Mouse (Mus musculus) kidney, embryonic 14.5 days (tissue): ENCODE results near the gene Zkscan2. TPM values are rescaled to one million over a fixed set of nuclear protein-coding genes. Genes with fewer than 3 reads are reported as not detected.

Experiments
- ATAC-seq: fragments of 200-750 bp; cut with Nextera tagmentation; 2 replicates; pipeline ENCODE4 v1.8.0; 2017; ENCODE audit warnings: moderate number of reproducible peaks, mild to moderate bottlenecking, moderate TSS enrichment, moderate library complexity; ENCODE audit not compliant: low FRiP score, low TSS enrichment
- H3K27ac ChIP-seq: fragments of 300-500 bp; sonication (generic); 2 replicates; pipeline ENCODE4 v1.5.1; 2014; ENCODE audit warnings: low read depth, mild to moderate bottlenecking, low read length, moderate library complexity, mixed read lengths
- H3K27me3 ChIP-seq: fragments of 300-500 bp; sonication (generic); 2 replicates; pipeline ENCODE4 v1.6.1; 2014; ENCODE audit warnings: mild to moderate bottlenecking, low read length; ENCODE audit not compliant: control insufficient read depth, insufficient read depth
- H3K36me3 ChIP-seq: fragments of 300-500 bp; sonication (generic); 2 replicates; pipeline ENCODE4 v1.6.1; 2014; ENCODE audit warnings: low read length, mixed read lengths; ENCODE audit not compliant: control insufficient read depth, insufficient read depth
- H3K4me1 ChIP-seq: fragments of 300-500 bp; sonication (generic); 2 replicates; pipeline ENCODE4 v1.6.1; 2014; ENCODE audit warnings: low read length, mixed read lengths; ENCODE audit not compliant: control insufficient read depth, insufficient read depth
- H3K4me2 ChIP-seq: fragments of 300-500 bp; sonication (generic); replicated peaks from 2 replicates; pipeline ENCODE4 v1.6.1; 2014; ENCODE audit warnings: low read depth, mild to moderate bottlenecking, low read length
- H3K4me3 ChIP-seq: fragments of 300-500 bp; sonication (generic); 2 replicates; pipeline ENCODE4 v1.5.1; 2014; ENCODE audit warnings: mild to moderate bottlenecking, low read length
- H3K9ac ChIP-seq: fragments of 300-500 bp; sonication (generic); 2 replicates; pipeline ENCODE4 v1.6.1; 2014; ENCODE audit warnings: low read depth, mild to moderate bottlenecking, low read length, moderate library complexity
- H3K9me3 ChIP-seq: fragments of 300-500 bp; sonication (generic); 2 replicates; pipeline ENCODE4 v1.6.1; 2016; ENCODE audit warnings: low read length; ENCODE audit not compliant: control insufficient read depth
- WGBS: fragments of 180-500 bp; shearing (Covaris S2); extraction: QIAGEN DNeasy Blood & Tissue Kit; methylation state at CpG from one replicate; pipeline ENCODE4 v1.1.7; 2014; 5-methylcytosine and 5-hydroxymethylcytosine counted together
- polyA plus RNA-seq: library from polyadenylated mRNA; unstranded; fragments of >200 nt; fragmentation: Nextera tagmentation; extraction: Ambion mirVana; gene quantifications from 2 replicates; pipeline ENCODE4 v1.2.1, GENCODE M21; 2014

Gene Zkscan2
- polyA plus RNA-seq, 1 experiment from 2014 or later: 5.0 TPM

- WGBS: 96% methylated on average over 1 of the region's 1 CpGs
- Histone ChIP-seq H3K27ac (no peak overlapping the region), H3K4me1 (no peaks in the 10 kb centered on the region), H3K27me3 (no peaks in the 10 kb centered on the region; the same call in 1 of the 2 replicates), H3K9me3 (0 out of 2 replicates have a peak, but pooled peaks cover 4% of the 10 kb centered on the region), H3K4me3 (no peak overlapping the region), H3K9ac (no peak overlapping the region), H3K36me3 (no peaks in the 10 kb centered on the region), H3K4me2 (no peak overlapping the region)
- ATAC-seq: no peak
Measured at GRCm38 (mm10) chr7:123467961-123468360, 32.3 kb downstream of the Zkscan2 start.

DNA sequence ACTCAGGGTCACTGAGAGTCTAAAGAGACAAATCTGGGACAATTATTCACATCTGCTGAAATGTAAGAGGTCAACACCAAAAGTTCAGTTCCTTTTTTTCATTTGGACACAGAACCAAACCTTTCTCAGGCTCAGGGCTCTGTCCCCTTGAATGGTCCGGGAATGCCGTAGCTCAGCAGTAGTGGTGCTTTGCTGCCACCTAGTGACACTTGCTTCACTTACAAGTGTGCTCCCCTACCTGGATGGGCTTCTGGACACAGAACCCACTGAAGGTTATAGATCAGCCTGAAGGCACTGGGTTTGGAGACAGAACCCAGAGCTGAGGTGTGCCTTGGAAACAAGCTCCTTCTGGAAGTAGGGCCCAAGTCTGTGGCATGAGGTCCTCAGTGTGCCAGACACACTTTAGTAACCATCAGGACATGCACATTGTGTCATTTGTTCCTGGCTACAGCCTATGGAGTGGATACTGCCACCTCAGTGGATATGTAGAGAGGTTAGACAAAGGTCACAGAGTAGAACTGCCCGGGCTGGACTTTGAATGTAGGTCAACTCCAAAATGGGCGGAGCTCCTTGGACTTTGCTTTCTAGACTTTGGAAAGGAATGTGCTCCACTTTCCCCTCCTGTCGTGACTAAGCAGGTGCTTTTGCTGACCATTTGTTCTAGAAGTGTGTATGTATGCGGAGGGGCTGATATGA lies 34.4 kb downstream of the Zkscan2 start:
- WGBS: 40% methylated on average over 6 of the region's 6 CpGs
- peak; percentile 82 for ATAC-seq
- no peak overlapping the region for H3K27ac ChIP-seq
- no peak overlapping the region for H3K4me2 ChIP-seq
- H3K27me3 ChIP-seq: no peaks in the 10 kb centered on the region; the same call in 1 of the 2 replicates
- no peaks in the 10 kb centered on the region for H3K4me1 ChIP-seq
- H3K4me3 ChIP-seq: no peak overlapping the region
- H3K9me3 ChIP-seq: no peaks in the 10 kb centered on the region
- no peaks in the 10 kb centered on the region for H3K36me3 ChIP-seq
- H3K9ac ChIP-seq: no peak overlapping the region

DNA sequence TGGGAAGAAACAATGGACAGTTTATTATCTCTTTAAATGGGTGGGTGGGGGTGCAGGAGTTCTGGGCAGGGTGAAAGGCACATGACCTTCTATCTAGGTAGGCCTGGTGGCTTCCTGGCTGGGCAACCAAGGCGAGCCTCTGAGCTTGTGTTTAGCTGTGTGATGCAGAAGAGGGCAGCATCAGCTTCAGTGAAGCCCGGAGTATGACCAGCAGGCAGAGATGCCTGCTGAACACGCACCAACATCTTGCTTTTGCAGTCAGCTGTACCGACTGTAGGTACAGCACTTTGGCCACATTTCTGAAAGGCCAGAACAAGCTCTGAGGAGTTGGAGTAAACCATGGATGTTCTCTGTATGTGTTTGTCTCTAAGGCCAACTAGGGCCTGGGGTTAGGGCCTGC lies 36.7 kb downstream of the Zkscan2 start:
- H3K4me1 ChIP-seq: no peaks in the 10 kb centered on the region
- ATAC-seq: no peak
- H3K36me3 ChIP-seq: no peaks in the 10 kb centered on the region
- no peak overlapping the region for H3K27ac ChIP-seq
- WGBS: 77% methylated on average over 4 of the region's 4 CpGs
- no peak overlapping the region for H3K9ac ChIP-seq
- no peaks in the 10 kb centered on the region for H3K9me3 ChIP-seq
- H3K4me3 ChIP-seq: no peak overlapping the region
- H3K4me2 ChIP-seq: no peak overlapping the region
- H3K27me3 ChIP-seq: no peaks in the 10 kb centered on the region; the same call in 1 of the 2 replicates

DNA sequence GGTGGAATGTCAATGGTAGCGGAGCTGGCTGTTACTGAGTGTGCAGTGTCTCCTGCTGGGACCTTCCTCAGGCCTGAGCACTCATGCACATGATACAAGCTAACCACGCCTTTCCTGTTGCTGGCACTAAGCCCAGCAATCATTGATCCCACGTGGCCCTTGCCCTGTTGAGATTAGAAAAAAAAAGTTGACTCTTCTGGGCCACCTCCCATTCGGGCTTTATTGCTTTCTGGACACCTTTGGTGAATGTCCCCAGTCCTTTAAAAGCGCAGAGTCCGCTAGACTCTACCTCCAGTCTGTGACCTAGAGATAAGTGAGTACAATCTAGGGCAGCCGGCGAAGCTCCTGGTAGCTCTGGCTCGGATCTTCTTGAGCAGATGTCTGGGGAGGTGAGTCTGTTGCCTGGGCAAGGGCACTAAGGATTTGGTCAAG lies 38.2 kb downstream of the Zkscan2 start, which contains the start of gene Aqp8:
TSS of gene Aqp8 (plus strand) at position 222 of the 432 bp plus-strand sequence.
- H3K4me3 ChIP-seq: no peak within 1 kb of the TSS
- ATAC-seq: no peak
- no peaks in the 10 kb centered on the region for H3K36me3 ChIP-seq
- H3K9me3 ChIP-seq: no peaks in the 10 kb centered on the region
- WGBS: 54% methylated on average over 9 of the region's 9 CpGs
- H3K27ac ChIP-seq: no peak within 1 kb of the TSS
- no peak within 1 kb of the TSS for H3K4me2 ChIP-seq
- no peaks in the 10 kb centered on the region for H3K4me1 ChIP-seq
- H3K9ac ChIP-seq: no peak within 1 kb of the TSS
- no peaks in the 10 kb centered on the region; the same call in 1 of the 2 replicates for H3K27me3 ChIP-seq

- Histone ChIP-seq H3K4me1 (no peaks in the 10 kb centered on the region), H3K27ac (no peak overlapping the region), H3K36me3 (no peaks in the 10 kb centered on the region), H3K4me2 (no peak overlapping the region), H3K4me3 (no peak overlapping the region), H3K9me3 (no peaks in the 10 kb centered on the region), H3K9ac (no peak overlapping the region), H3K27me3 (no peaks in the 10 kb centered on the region)
- WGBS: 84% methylated on average over 4 of the region's 4 CpGs
- no peak for ATAC-seq
Measured at GRCm38 (mm10) chr7:123461316-123461715, 38.9 kb downstream of the Zkscan2 start.

GRCm38 (mm10) chr7:123459247-123459646 lies 41.0 kb downstream of the Zkscan2 start:
- no peak overlapping the region for H3K27ac ChIP-seq
- 85% methylated on average over 4 of the region's 4 CpGs for WGBS
- ATAC-seq: no peak
- no peak overlapping the region for H3K9ac ChIP-seq
- H3K4me2 ChIP-seq: no peak overlapping the region
- no peaks in the 10 kb centered on the region for H3K9me3 ChIP-seq
- no peak overlapping the region for H3K4me3 ChIP-seq
- no peaks in the 10 kb centered on the region for H3K36me3 ChIP-seq
- H3K27me3 ChIP-seq: no peaks in the 10 kb centered on the region
- H3K4me1 ChIP-seq: no peaks in the 10 kb centered on the region

DNA sequence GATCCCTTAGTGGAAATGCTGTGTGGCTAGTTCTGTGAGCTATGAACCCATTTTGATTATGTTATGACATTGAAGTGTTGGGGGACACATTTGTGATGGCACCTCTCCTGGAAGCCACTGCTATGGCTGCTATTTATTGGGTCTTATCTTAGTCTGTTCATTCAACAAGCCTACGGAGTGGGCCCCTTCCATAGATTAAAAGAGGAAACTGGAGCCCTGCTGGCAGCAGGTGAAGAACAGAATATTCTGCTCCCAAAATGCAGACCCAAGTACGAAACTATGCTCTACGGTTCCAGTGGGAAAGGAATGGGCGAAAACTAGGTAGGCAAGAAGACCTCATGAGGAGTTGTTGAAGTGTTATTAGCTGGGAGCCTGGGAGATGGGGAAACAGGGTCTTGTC lies 41.9 kb downstream of the Zkscan2 start:
- Histone ChIP-seq H3K4me2 (no peak overlapping the region), H3K27me3 (no peaks in the 10 kb centered on the region), H3K4me1 (no peaks in the 10 kb centered on the region), H3K4me3 (no peak overlapping the region), H3K27ac (no peak overlapping the region), H3K36me3 (no peaks in the 10 kb centered on the region), H3K9ac (no peak overlapping the region), H3K9me3 (no peaks in the 10 kb centered on the region)
- WGBS: 89% methylated on average over 4 of the region's 4 CpGs
- no peak for ATAC-seq

DNA sequence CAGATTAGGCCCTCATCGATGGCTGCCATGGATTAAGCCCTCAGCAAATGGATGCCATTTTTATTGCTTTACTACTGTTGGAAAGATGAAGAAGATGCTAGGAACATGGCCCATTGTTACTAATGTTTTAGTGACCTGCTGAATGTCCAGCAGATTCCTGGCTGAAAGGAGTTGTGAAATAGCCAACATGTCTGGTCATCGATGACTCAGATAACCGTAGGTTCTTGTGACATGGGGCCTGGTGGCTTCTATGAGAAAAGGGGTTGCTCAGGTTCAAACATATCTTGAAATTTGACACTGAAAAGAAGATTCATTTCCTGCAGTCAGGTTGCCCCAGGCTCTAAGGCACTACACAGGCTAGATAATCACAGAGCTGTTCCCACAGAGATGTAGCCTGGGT lies 45.2 kb downstream of the Zkscan2 start:
- H3K4me1 ChIP-seq: no peaks in the 10 kb centered on the region
- ATAC-seq: no peak
- 98% methylated on average over 3 of the region's 3 CpGs for WGBS
- H3K27ac ChIP-seq: no peak overlapping the region
- H3K4me3 ChIP-seq: no peak overlapping the region
- H3K36me3 ChIP-seq: no peaks in the 10 kb centered on the region
- no peaks in the 10 kb centered on the region for H3K9me3 ChIP-seq
- no peak overlapping the region for H3K9ac ChIP-seq
- no peaks in the 10 kb centered on the region for H3K27me3 ChIP-seq
- no peak overlapping the region for H3K4me2 ChIP-seq

GRCm38 (mm10) chr7:123453066-123453465 lies 47.2 kb downstream of the Zkscan2 start:
- H3K27me3 ChIP-seq: no peaks in the 10 kb centered on the region
- H3K36me3 ChIP-seq: no peaks in the 10 kb centered on the region
- WGBS: 72% methylated on average over 8 of the region's 8 CpGs
- H3K9me3 ChIP-seq: no peaks in the 10 kb centered on the region
- no peak overlapping the region for H3K27ac ChIP-seq
- no peaks in the 10 kb centered on the region for H3K4me1 ChIP-seq
- no peak overlapping the region for H3K4me3 ChIP-seq
- ATAC-seq: no peak
- no peak overlapping the region for H3K9ac ChIP-seq
- no peak overlapping the region for H3K4me2 ChIP-seq
